Mouse (Mus musculus) regulatory T cell (primary cell): Measurements from ENCODE around the gene Olfr1386.
"Not testable (repeated sequence)": the region's sequence is repeated elsewhere in the genome, so short reads cannot be mapped to it uniquely, and the experiment has no call there.

Experiments used
- in situ Hi-C: fragments of 300-600 bp; cut with MboI, MseI; formaldehyde crosslinking; loops from one replicate; pipeline ENCODE4 v1.15.1; 2025; ENCODE audit warnings: high pct_unique_total_duplicates

Olfr1386 gene

DNA sequence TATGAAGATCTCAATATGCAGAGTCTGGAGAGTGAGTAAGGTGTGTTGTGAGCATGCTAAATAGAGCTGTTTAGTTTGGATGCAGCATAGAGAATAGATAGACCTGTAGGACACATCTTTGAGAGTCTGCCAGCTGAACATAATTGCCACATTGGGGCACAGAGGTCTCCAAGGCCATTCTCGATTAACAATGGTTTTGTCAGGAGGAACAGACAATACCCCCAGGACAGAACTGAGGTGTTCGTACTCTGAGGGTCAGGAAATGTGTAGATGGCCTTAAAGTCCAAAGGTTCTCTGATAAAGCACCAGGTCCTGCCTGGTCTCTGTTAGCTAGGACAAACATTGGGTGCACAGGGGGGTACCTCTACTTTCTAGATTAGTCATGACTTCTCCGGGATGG lies at the start of gene Olfr1386:
TSS of gene Olfr1386 (plus strand) at position 301 of the 400 bp plus-strand sequence.
- in situ Hi-C loops = not testable (repeated sequence)

DNA sequence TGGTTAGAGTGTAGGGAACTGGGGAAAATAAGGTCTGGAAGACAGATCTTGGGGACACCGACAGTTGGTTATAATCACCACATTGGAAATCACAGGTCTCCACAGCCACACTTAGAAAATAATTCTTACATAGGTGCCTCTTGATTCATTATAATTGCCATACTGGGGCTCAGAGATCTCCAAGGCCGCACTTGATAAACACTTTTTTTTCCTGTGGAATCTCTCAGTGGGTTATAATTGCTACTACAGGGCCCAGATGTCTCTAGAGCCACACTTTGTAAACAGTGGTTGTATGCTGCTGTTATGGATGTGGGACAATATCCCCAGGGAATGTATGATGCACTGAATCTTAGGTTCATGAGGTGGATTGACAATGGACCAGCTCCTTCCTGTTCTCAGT lies 42.1 kb upstream of the Olfr1386 start, which contains the start of gene Olfr1389:
TSS of gene Olfr1389 (plus strand) at position 301 of the 400 bp plus-strand sequence.
- in situ Hi-C loops = loop anchor here (25.0 kb wide), 1 partner anchor 260 kb away; the partner anchor contains the start of gene Olfr1394

DNA sequence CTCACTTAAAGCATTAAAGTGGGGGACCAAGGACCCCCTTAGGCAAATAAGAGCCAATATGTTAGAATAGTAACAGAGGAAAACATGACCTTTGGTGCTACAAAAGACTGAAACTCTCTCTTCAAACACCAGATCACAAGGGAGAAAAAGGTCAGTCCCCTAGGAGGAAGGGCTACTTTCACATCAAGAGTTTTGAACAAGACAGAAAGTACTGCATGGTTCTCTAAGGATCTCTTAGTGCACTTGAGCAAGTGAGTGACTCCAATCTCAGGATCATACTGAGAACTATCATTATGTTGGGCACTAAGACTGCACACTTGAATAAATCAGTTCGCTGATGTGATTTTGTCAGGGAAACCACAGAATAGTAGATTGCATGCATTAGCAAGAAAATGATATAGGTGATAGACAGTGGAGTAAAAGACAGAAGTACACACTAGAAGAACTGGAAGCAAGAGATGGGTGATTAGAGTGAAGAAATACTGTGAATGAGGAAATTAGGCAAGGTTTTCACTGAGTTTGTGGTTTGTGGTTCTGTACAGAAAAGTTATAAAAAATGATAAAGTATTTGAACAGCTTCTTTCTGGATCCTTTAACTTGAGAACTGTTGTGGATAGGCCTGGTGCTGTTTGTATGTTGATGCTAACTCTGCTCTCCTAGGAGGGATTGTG lies 39.5 kb upstream of the Olfr1386 start:
- in situ Hi-C loops = no loop called here

DNA sequence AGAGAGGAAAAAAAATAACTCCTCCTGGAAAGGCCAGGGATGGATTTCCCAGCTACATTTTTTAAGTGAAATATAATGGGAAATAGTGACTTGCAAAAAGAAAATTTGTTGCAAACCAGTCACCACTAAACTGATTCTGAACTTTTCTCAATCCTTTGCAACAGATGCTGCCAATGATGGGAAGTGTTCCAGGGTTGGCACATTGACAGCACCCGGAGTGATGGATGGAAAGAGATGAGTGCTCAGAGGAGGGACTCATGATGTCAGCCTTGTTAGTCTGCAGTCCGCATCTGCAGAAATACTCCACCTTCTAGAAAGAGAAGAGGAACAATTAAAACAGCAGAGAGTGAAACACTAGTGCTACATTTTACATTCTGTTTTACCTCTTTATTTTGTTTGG lies 35.2 kb upstream of the Olfr1386 start:
- in situ Hi-C loops = no loop called here

DNA sequence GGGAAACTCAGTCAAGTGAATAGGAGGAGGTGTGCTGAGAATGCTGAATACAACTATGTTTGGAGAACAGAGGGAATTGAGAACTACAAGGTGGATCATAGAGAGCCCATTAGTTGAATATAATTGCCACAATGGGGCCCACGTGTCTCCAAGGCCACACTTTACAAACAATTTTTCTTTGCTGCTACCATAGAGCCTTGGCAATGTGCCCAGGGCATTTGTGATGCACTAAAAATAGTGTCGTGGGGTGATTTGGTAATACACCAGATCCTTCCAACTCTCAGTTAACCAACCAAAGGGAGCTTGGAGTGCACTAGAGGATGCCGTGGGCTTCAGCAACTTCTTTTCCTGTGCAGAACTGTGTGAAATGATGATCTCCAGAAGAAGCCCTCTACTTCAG lies 28.4 kb upstream of the Olfr1386 start, which contains the start of gene Olfr1388:
TSS of gene Olfr1388 (plus strand) at position 214 of the 400 bp plus-strand sequence.
- in situ Hi-C loops = no loop called here

DNA sequence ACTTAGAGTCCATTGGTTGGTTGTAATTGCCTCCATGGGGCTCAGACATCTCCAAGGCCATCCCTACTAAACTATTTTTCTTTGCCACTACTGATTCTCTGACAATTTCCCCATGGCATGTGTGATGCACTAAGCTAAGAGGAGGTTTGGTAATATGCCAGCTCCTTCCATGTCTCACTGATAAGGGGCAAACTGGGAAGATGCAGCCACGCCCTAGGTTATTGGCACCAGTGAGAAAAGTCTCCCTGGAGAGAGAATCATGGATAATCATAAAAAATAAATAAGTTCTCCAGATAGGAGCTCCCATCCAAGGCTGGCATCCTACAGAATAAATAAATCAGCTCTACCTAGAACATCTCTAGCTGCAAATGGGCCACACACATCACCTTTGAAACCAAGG lies 9.8 kb upstream of the Olfr1386 start, which contains the start of gene Olfr1387:
TSS of gene Olfr1387 (plus strand) at position 301 of the 400 bp plus-strand sequence.
- in situ Hi-C loops = no loop called here

DNA sequence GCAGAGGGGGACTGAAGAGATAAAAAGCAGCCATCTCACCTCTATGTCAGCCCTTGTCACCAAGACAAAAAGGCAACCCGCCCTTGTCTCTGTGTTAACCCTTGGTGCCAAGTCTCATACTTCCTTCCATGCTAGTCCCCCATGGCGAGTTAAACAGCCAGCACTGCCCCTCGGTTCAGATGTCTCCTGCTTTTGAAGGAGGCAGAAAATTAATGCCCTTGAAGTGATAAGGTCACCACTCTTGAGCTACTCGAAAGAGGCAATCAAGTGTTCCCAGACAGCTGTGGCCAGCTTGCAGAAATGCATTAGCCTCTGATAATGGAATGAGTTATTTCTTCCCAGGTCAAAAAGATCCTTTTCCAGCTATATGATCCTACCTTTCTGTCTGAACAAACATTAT lies 21.1 kb downstream of the Olfr1386 start:
- in situ Hi-C loops = no loop called here

DNA sequence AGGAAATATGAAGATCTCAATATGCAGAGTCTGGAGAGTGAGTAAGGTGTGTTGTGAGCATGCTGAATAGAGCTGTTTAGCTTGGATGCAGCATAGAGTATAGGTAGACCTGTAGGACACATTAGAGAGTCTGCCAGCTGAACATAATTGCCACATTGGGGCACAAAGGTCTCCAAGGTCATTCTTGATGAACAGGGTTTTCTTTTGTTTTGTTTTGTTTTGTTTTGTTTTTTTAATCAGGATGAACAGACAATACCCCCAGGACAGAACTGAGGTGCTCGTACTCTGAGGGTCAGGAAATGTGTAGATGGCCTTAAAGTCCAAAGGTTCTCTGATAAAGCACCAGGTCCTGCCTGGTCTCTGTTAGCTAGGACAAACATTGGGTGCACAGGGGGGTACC lies 23.9 kb downstream of the Olfr1386 start, which contains the start of gene Olfr1385:
TSS of gene Olfr1385 (plus strand) at position 301 of the 400 bp plus-strand sequence.
- in situ Hi-C loops = not testable (repeated sequence)

DNA sequence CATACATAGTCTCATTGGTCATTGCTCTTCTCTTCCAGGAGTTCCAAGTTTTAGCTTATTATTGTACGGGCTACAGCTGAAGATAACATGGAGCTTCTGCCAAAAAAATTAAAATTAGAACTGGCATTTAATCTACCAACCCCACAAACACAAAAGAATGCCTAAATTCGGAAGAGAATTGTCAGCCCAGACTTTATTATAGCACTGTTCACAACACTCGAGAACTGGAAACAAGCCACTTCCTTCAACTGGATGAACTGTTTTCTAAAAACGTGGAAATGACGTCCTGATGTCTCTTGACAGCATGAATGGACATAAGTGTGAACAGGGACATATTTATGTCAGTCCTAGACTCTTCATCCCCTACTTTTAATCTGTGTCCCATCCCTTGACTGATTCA lies 53.2 kb downstream of the Olfr1386 start:
- in situ Hi-C loops = loop anchor here (25.0 kb wide), 1 partner anchor 781 kb away; no protein-coding TSS in a partner anchor

DNA sequence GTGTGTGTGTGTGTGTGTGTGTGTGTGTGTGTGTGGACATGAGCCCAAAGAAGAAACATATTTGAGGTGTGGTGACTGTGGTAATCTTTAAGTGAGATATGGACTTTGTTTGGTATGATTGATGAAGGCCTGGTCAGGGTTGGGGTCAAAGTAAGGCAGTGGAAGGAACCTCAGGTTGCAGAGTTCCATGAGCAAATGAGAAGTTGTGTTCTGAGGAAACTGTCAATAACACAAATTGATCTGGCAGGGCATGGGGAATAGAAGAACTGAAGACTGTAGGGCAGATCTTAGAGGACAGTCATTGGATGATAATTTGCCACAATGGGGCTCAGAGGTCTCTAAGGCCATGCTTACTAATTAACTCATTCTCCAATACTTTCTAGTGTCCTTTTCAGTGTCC lies 54.5 kb downstream of the Olfr1386 start, which contains the start of gene Olfr1383:
TSS of gene Olfr1383 (plus strand) at position 301 of the 400 bp plus-strand sequence.
- in situ Hi-C loops = loop anchor here (25.0 kb wide), 1 partner anchor 782 kb away; no protein-coding TSS in a partner anchor
